Mouse (Mus musculus): ENCODE measurements around the gene Leng9. TPM values are rescaled to one million over a fixed set of nuclear protein-coding genes. Genes with fewer than 3 reads are reported as not detected.
A peak's percentile ranks its signal among the peaks of the same experiment; 100 is the strongest.

Leng9 gene
- polyA plus RNA-seq, 1 experiment from 2014 or later, result 6.6 TPM

DNA sequence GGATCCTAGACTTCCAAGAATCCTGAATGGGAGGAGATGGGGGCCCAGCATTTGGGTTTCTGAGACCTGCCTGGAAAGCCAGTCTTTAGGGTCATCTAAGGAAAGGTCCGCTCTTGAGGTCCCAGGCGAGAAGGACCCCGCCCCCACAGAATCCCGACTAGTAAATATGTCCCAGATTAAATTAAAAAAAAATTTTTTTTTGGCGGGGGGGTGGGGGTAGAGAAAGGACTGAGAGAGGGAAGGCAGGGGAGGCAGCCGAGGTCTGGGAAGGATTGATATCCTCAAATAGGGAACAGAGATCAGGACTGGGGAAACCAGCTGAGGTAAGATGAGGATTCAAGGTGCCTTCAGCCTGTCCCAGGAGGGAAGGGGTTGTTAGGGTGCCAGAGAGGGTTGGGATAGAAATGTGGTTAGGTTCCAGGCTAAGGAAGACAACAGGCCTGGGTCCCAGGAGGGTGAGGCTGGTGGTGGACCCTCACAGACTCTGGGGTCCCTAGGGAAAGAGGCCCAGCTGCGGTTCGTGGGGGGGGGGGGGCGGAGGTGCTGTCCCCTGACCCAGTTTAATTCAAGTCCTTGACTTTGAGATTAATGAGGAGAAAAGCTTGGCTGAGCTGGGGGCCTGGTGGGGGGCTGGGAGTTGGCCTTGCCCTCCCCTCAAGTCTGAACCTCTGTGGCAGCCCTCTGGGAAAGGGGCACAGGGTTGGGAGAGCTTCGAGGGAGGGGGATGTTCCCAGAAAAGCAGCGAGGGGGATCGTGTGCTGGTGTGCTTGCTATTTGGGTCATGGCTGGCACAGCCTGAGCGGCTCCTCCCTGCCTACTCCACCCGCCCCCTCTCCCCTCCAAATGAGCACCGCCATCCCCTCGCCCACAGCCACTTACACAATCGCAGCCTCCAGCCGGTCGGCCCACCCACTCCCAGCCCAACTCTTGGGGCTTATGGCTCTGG lies 29.9 kb downstream of the Leng9 start:
- peak overlapping the region; percentile 66 for H3K4me2 ChIP-seq
- H3K27me3 ChIP-seq (replicated peaks), result no peaks in the 10 kb centered on the region
- H3K9ac ChIP-seq (replicated peaks), result peak overlapping the region; percentile 68
- ATAC-seq (ENCODE audit: low FRiP score), result no peak
- WGBS, result 6% methylated on average over 19 of the region's 19 CpGs
- H3K4me1 ChIP-seq, result peaks cover 51% of the 10 kb centered on the region
- no peaks in the 10 kb centered on the region for H3K9me3 ChIP-seq (replicated peaks)
- H3K36me3 ChIP-seq, result no peaks in the 10 kb centered on the region
- peak overlapping the region; percentile 58 for H3K4me3 ChIP-seq (replicated peaks)
- H3K27ac ChIP-seq (replicated peaks), result peak overlapping the region; percentile 88

DNA sequence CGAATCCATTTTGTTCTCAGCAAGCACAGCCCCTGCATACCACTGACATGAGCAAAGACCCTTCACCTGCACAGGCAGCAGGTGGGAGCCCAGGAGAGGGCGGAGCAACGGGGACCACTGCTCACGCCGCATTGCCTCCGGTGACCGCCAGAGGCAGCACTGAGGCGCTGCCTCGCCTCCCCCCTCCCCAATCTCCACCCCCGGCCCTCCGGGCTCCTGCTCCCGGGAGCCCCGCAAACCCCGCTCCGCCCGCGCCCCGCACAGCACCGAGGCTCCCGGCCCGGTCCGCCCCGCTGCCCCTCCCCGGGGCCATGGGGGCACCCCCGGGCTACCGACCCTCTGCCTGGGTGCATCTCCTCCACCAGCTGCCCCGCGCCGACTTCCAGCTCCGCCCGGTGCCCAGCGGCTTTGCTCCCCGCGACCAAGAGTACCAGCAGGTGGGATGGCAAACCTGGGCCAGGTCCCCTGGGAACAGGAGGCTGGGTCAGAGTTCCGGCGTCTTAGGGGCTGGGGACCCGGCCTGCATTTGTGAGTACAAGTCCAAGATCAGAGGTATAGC lies 30.8 kb downstream of the Leng9 start, which contains the start of gene Ttyh1:
Gene Ttyh1 (plus strand): TSS at position 65 of the 559 bp plus-strand sequence.
- 2% methylated on average over 37 of the region's 37 CpGs for WGBS
- peak within 1 kb of the TSS; percentile 66 for H3K4me2 ChIP-seq
- peak within 1 kb of the TSS; percentile 88 for H3K27ac ChIP-seq (replicated peaks)
- peak; percentile 35 for ATAC-seq (ENCODE audit: low FRiP score)
- no peaks in the 10 kb centered on the region for H3K9me3 ChIP-seq (replicated peaks)
- peaks cover 43% of the 10 kb centered on the region for H3K4me1 ChIP-seq
- H3K36me3 ChIP-seq, result no peaks in the 10 kb centered on the region
- H3K9ac ChIP-seq (replicated peaks), result peak within 1 kb of the TSS; percentile 68
- H3K27me3 ChIP-seq (replicated peaks), result no peaks in the 10 kb centered on the region
- peak within 1 kb of the TSS; percentile 58 for H3K4me3 ChIP-seq (replicated peaks)

DNA sequence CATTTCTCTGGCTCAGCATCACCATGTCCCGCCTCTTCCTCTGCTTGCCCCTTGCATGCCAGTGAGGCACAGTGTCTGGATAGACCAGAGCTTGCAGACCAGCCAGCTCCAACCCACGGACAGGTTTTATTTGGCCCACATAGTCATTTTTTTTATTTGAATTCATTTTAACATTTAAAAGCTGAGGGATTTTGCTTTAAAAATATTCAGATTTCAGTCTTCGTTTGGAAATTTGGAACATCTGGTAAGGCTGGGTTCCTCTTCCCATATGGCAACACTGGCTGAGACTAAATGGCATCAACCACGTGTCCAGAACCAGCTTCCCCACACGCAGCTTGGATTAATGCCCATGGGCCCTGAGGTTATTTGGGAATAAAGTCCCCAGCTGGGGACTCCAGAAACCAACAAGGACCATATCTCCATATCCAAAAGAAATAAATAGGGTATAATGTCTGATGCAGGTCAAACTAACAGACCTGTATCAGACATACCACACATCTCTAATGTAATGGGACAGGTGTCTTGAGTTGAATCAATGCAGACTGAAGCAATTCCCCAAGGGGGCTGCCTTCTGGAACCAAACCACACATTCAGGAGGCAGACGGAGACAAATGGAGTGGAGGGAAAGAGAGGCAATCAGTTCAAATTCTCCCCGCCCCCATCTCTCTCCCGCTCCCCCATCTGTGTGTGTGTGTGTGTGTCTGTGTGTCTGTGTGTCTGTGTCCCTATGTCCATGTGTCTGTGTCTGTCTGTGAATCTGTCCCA lies 32.9 kb downstream of the Leng9 start:
- Histone ChIP-seq H3K4me3 (replicated peaks) (no peak overlapping the region), H3K36me3 (no peaks in the 10 kb centered on the region), H3K27me3 (replicated peaks) (no peaks in the 10 kb centered on the region), H3K4me1 (peaks cover 24% of the 10 kb centered on the region), H3K9me3 (replicated peaks) (no peaks in the 10 kb centered on the region), H3K4me2 (no peak overlapping the region), H3K9ac (replicated peaks) (no peak overlapping the region), H3K27ac (replicated peaks) (no peak overlapping the region)
- WGBS, result 56% methylated on average over 8 of the region's 8 CpGs
- no peak for ATAC-seq (ENCODE audit: low FRiP score)

DNA sequence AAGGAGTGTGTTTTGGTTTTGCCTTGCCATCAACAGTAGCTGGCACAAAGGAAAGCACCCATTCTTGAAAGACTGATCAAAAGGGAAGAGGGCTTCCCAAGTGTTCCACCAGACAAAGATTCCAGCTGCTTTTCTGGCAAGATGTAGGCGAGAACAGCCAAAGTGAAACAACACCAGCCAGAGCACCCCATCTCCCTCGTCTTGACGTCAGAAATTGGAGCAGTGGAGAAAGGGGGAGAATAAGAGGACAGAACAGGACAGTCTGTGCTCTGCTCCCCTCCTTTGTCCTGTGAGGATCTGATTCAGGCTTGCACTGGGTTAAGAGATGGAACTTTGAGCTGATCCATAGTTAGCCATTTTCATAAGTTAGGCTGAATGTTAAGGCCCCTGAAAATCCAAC lies 38.4 kb downstream of the Leng9 start:
- H3K4me3 ChIP-seq (replicated peaks), result no peak overlapping the region

DNA sequence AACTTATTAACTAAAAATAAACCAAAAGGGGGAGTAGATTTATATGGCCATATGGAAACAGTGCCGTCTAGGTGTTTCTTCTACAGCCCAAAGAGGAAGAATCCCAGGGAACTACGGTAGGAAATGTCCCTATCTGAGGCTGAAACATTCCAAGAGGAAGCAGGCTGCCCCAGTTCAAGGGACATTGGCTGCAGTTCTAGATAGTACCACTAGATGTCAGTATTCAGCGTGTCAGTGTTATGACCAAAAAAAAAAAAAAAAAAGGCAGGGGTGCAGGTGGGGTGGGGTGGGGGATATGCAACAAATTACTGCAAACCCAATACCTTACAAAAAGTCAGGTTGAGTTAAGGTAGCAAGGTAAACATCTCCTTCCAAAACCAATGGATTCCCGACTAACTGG lies 46.8 kb downstream of the Leng9 start:
- WGBS, result 12% methylated on average over 4 of the region's 4 CpGs
- H3K9me3 ChIP-seq (replicated peaks), result no peaks in the 10 kb centered on the region
- ATAC-seq (ENCODE audit: low FRiP score), result no peak
- no peaks in the 10 kb centered on the region for H3K27me3 ChIP-seq (replicated peaks)
- H3K4me3 ChIP-seq (replicated peaks), result no peak overlapping the region
- H3K36me3 ChIP-seq, result no peaks in the 10 kb centered on the region
- H3K9ac ChIP-seq (replicated peaks), result no peak overlapping the region
- H3K4me2 ChIP-seq, result no peak overlapping the region
- no peak overlapping the region for H3K27ac ChIP-seq (replicated peaks)
- H3K4me1 ChIP-seq, result no peaks in the 10 kb centered on the region

More for the DNA sequence above, 38.4 kb downstream of the Leng9 start:
- WGBS, result 50% methylated on average over 3 of the region's 3 CpGs
- no peaks in the 10 kb centered on the region for H3K4me1 ChIP-seq
- H3K4me2 ChIP-seq, result no peak overlapping the region
- no peak for ATAC-seq (ENCODE audit: low FRiP score)
- no peaks in the 10 kb centered on the region for H3K9me3 ChIP-seq (replicated peaks)
- H3K27ac ChIP-seq (replicated peaks), result no peak overlapping the region
- no peaks in the 10 kb centered on the region for H3K27me3 ChIP-seq (replicated peaks)
- no peaks in the 10 kb centered on the region for H3K36me3 ChIP-seq
- no peak overlapping the region for H3K9ac ChIP-seq (replicated peaks)

DNA sequence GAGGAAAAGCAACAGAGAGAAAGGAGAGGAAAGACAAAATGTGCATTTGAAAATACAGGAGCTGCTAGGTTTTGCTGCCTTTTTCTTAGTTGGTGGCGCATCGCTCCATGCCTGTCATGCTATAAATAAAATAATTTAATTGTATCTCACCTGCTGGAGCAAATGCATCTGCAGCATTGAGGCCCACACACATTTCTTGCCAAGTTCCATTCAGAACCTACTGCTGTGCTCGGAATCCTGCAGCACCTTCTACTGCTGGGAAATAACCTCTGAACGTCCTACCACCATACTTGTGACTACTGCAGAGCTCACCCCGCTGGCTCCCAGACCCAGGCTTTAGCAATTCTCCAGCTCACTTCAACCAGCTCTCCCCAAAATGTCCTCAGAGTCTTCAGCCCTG lies 49.0 kb downstream of the Leng9 start:
- H3K4me1 ChIP-seq, result no peaks in the 10 kb centered on the region
- 90% methylated on average over 5 of the region's 5 CpGs for WGBS
- H3K27ac ChIP-seq (replicated peaks), result no peak overlapping the region
- H3K4me2 ChIP-seq, result no peak overlapping the region
- no peak overlapping the region for H3K9ac ChIP-seq (replicated peaks)
- no peak overlapping the region for H3K4me3 ChIP-seq (replicated peaks)
- no peaks in the 10 kb centered on the region for H3K9me3 ChIP-seq (replicated peaks)
- ATAC-seq (ENCODE audit: low FRiP score), result no peak
- H3K27me3 ChIP-seq (replicated peaks), result no peaks in the 10 kb centered on the region
- no peaks in the 10 kb centered on the region for H3K36me3 ChIP-seq

DNA sequence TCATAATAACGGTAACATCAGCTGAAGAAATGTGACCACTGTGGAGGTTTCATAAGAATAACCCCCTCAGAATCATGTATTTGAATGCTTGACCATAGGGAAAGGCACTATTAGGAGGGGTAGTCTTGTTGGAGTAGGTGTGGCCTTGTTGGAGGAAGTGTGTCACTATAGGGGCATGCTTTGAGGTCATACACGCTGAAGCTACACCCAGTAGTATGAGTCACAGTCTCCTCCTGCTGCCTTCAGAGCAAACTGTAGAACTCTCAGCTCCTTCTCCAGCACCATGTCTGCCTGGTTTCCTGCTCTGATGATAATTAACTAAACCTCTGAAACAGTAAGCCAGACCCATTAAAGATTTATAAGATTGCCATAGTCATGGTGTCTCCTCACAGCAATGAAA lies 51.3 kb downstream of the Leng9 start:
- WGBS, result 91% methylated on average over 2 of the region's 2 CpGs
- H3K27ac ChIP-seq (replicated peaks), result no peak overlapping the region
- H3K27me3 ChIP-seq (replicated peaks), result no peaks in the 10 kb centered on the region
- H3K36me3 ChIP-seq, result no peaks in the 10 kb centered on the region
- H3K9me3 ChIP-seq (replicated peaks), result no peaks in the 10 kb centered on the region
- H3K4me2 ChIP-seq, result no peak overlapping the region
- no peak overlapping the region for H3K4me3 ChIP-seq (replicated peaks)
- no peaks in the 10 kb centered on the region for H3K4me1 ChIP-seq
- ATAC-seq (ENCODE audit: low FRiP score), result no peak
- no peak overlapping the region for H3K9ac ChIP-seq (replicated peaks)

DNA sequence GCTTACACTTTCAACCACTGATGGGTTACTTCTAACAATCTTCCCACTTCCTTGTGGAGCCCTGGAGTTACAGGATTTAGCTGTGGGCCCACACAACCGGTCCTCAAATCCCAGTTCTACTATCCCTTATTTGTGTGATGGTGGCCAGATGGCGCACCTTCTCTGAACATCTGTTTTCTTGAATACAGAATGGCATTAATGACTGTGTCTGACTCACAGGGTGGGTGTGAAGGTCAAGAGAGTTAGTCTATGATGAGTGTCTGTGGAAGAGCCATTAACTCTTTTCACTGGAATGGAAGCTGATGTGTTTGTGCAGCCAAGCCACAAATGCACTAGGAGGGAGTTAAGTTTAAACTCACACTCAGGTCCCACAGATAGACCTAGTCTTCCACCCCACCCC lies 51.9 kb downstream of the Leng9 start:
- no peak for ATAC-seq (ENCODE audit: low FRiP score)
- 70% methylated on average over 2 of the region's 2 CpGs for WGBS

More for the DNA sequence above, 51.9 kb downstream of the Leng9 start:
- Histone ChIP-seq H3K4me3 (replicated peaks) (no peak overlapping the region), H3K4me2 (no peak overlapping the region), H3K27me3 (replicated peaks) (no peaks in the 10 kb centered on the region), H3K27ac (replicated peaks) (no peak overlapping the region), H3K9me3 (replicated peaks) (no peaks in the 10 kb centered on the region), H3K36me3 (no peaks in the 10 kb centered on the region), H3K4me1 (no peaks in the 10 kb centered on the region), H3K9ac (replicated peaks) (no peak overlapping the region)

Other genes with a start within 250 kb of the Leng9 start
- gene Lilra6, start 234.9 kb downstream of the Leng9 start, polyA plus RNA-seq (2015; fragmentation: Nextera tagmentation; extraction: Ambion mirVana), result 0.32 TPM in 1 of 2 replicates, not detected in the other
- 3.5 and 4.6 TPM in 2 replicates for gene Lair1, start 87.2 kb downstream of the Leng9 start, polyA plus RNA-seq (2015; fragmentation: Nextera tagmentation; extraction: Ambion mirVana)
- 127 and 155 TPM in 2 replicates for gene Ttyh1, start 31.0 kb downstream of the Leng9 start, polyA plus RNA-seq (2015; fragmentation: Nextera tagmentation; extraction: Ambion mirVana)
- gene Leng8, start 13.3 kb downstream of the Leng9 start, polyA plus RNA-seq (2015; fragmentation: Nextera tagmentation; extraction: Ambion mirVana), result 71.3 and 77.4 TPM in 2 replicates
- gene Cdc42ep5, start 14.5 kb upstream of the Leng9 start, polyA plus RNA-seq (2015; fragmentation: Nextera tagmentation; extraction: Ambion mirVana), result 7.9 and 15.5 TPM in 2 replicates
- gene Lilra5, start 87.4 kb upstream of the Leng9 start, polyA plus RNA-seq (2015; fragmentation: Nextera tagmentation; extraction: Ambion mirVana), result 0.14 TPM in 1 of 2 replicates, not detected in the other
- gene Ncr1, start 187.3 kb upstream of the Leng9 start, polyA plus RNA-seq (2015; fragmentation: Nextera tagmentation; extraction: Ambion mirVana), result 0.19 TPM in 1 of 2 replicates, not detected in the other
- gene Gp6, start 247.4 kb upstream of the Leng9 start, polyA plus RNA-seq (2015; fragmentation: Nextera tagmentation; extraction: Ambion mirVana), result 0.08 TPM in 1 of 2 replicates, not detected in the other

Measured in neural tube, embryonic 15.5 days (tissue).